Mouse (Mus musculus): Measurements from ENCODE around the gene Zfp229. TPM values are rescaled to one million over a fixed set of nuclear protein-coding genes. Genes with fewer than 3 reads are reported as not detected.
"Not testable (repeated sequence)": the region's sequence is repeated elsewhere in the genome, so short reads cannot be mapped to it uniquely, and the experiment has no call there.

Zfp229 gene
- polyA plus RNA-seq (2015; fragmentation: Nextera tagmentation; extraction: Ambion mirVana) = 7.0 and 8.5 TPM in 2 replicates

GRCm38 (mm10) chr17:21730495-21730894 is at the start of gene Zfp229:
Zfp229 (plus strand) TSS chr17:21730795.
- H3K4me3 ChIP-seq; H3K9me3 ChIP-seq; H3K27ac ChIP-seq; H3K36me3 ChIP-seq; H3K4me2 ChIP-seq; H3K27me3 ChIP-seq; ATAC-seq (ENCODE audit: insufficient number of reproducible peaks, insufficient read depth, low FRiP score, low TSS enrichment, low read depth); H3K4me1 ChIP-seq; H3K9ac ChIP-seq: not testable (repeated sequence)
- WGBS = 95% methylated on average over 14 of the region's 22 CpGs

- Histone ChIP-seq H3K4me1 (no peaks in the 10 kb centered on the region), H3K9ac (no peak within 1 kb of the TSS), H3K36me3 (peaks cover 29% of the 10 kb centered on the region), H3K4me3 (no peak within 1 kb of the TSS), H3K9me3 (no peaks in the 10 kb centered on the region), H3K27ac (no peak within 1 kb of the TSS), H3K27me3 (no peaks in the 10 kb centered on the region), H3K4me2 (no peak within 1 kb of the TSS)
- WGBS = 84% methylated on average over 3 of the region's 3 CpGs
- ATAC-seq (ENCODE audit: insufficient number of reproducible peaks, insufficient read depth, low FRiP score, low TSS enrichment, low read depth) = no peak
These were observed 39.0 kb upstream of the Zfp229 start, which contains the start of gene Gm10226 for GRCm38 (mm10) chr17:21691560-21691959. Gm10226 (plus strand) TSS chr17:21691860.

DNA sequence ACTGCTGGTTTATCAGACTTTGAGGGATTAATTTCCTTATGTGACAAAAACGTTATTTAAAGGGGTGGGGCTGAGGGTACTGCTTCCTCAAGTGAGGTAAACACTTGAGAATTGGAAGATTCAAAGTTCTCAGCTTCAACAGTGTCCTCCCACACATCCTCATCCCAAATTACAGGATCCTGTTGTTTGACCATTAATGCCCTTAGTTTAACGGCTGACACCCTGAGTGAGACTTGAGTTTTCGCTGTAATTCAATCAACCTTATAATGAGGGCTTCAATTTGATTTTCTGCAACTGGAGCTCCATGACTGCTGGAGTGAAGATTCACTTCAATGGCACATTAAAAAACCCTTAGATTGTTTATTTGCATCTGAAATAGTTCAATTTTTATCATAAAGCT is 37.3 kb upstream of the Zfp229 start:
- Histone ChIP-seq H3K27ac (no peak overlapping the region), H3K36me3 (peaks cover 29% of the 10 kb centered on the region), H3K27me3 (no peaks in the 10 kb centered on the region), H3K9me3 (no peaks in the 10 kb centered on the region), H3K4me1 (no peaks in the 10 kb centered on the region), H3K4me3 (no peak overlapping the region), H3K4me2 (no peak overlapping the region), H3K9ac (no peak overlapping the region)
- no peak for ATAC-seq (ENCODE audit: insufficient number of reproducible peaks, insufficient read depth, low FRiP score, low TSS enrichment, low read depth)
- WGBS = 78% methylated on average over 3 of the region's 3 CpGs

DNA sequence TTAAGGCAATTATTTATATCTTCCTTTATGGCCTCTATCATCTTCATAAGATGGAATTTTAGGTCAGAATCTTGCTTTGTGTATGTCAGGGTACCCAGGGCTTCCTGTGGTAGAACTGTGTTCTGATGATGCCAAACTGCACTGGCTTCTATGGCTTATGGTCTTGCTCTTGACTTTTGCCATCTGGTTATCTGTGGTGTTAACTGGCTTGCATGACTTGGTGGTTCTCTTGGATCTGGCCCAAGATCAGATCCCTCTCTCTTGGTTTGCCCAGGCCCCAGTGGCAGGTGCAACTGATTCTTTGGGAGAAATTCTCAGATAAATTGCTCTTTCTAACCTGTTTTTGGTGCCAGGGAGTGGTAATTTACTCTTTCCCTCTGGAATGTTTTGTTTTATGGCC is 34.5 kb upstream of the Zfp229 start:
- no peak for ATAC-seq (ENCODE audit: insufficient number of reproducible peaks, insufficient read depth, low FRiP score, low TSS enrichment, low read depth)
- H3K36me3 ChIP-seq = peaks cover 10% of the 10 kb centered on the region
- no peaks in the 10 kb centered on the region for H3K27me3 ChIP-seq
- H3K9ac ChIP-seq = no peak overlapping the region
- no peaks in the 10 kb centered on the region for H3K9me3 ChIP-seq
- H3K4me2 ChIP-seq = no peak overlapping the region
- no peaks in the 10 kb centered on the region for H3K4me1 ChIP-seq
- H3K27ac ChIP-seq = no peak overlapping the region
- H3K4me3 ChIP-seq = no peak overlapping the region

GRCm38 (mm10) chr17:21702281-21703240 is 28.0 kb upstream of the Zfp229 start:
- no peak overlapping the region for H3K9ac ChIP-seq
- no peak overlapping the region for H3K4me3 ChIP-seq
- H3K27ac ChIP-seq = no peak overlapping the region
- no peaks in the 10 kb centered on the region for H3K4me1 ChIP-seq
- no peaks in the 10 kb centered on the region for H3K9me3 ChIP-seq
- H3K36me3 ChIP-seq = no peaks in the 10 kb centered on the region
- H3K27me3 ChIP-seq = no peaks in the 10 kb centered on the region
- ATAC-seq (ENCODE audit: insufficient number of reproducible peaks, insufficient read depth, low FRiP score, low TSS enrichment, low read depth) = no peak
- WGBS = 50% methylated on average over 5 of the region's 5 CpGs
- H3K4me2 ChIP-seq = no peak overlapping the region

- H3K4me3 ChIP-seq = no peak overlapping the region
- H3K27me3 ChIP-seq = no peaks in the 10 kb centered on the region
- no peaks in the 10 kb centered on the region for H3K9me3 ChIP-seq
- peaks cover 2% of the 10 kb centered on the region for H3K4me1 ChIP-seq
- ATAC-seq (ENCODE audit: insufficient number of reproducible peaks, insufficient read depth, low FRiP score, low TSS enrichment, low read depth) = no peak
- no peaks in the 10 kb centered on the region for H3K36me3 ChIP-seq
- no peak overlapping the region for H3K4me2 ChIP-seq
- WGBS = 78% methylated on average over 1 of the region's 1 CpGs
- H3K9ac ChIP-seq = no peak overlapping the region
- H3K27ac ChIP-seq = no peak overlapping the region
These were observed 27.2 kb upstream of the Zfp229 start for GRCm38 (mm10) chr17:21703414-21703813.

DNA sequence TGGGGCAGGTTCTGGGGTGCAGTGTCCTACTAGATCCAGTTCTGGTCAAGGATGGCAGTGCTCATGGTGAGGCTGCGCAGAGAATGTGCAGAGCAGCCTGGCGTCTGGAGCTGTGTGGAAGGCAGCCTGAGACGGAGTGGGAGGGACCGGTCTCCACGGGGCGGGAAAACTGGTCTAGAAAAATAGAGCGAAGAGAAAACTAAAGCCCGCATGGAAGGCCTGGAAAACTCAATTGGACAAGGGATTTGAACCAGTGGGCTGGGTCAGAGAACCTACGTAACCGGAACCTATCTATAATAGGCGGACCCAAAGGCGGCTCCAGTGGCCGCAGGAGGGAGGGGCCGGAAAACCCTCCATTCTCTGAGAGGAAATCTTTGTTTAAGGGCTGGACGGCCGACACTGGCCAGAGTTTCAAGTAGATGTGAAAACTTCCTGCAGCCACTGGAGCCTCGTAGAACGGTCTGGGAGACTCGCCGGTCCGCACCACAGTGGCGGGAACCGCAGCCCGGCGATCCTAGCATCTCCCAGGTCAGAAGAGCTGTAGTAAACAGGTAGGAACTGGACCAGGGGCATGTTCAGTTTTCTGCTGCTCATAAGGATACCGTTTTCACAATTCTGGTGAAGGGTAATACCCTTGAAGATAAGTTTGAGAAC is 23.1 kb upstream of the Zfp229 start, which contains the start of gene Zfp760:
Gene Zfp760, plus strand, starts transcription at position 399 of the 654 bp plus-strand sequence.
- H3K4me1 ChIP-seq = peaks cover 9% of the 10 kb centered on the region
- H3K4me3 ChIP-seq = peak within 1 kb of the TSS; percentile 74
- peak within 1 kb of the TSS; percentile 93 for H3K27ac ChIP-seq
- H3K9me3 ChIP-seq = no peaks in the 10 kb centered on the region
- peak within 1 kb of the TSS; percentile 84 for H3K9ac ChIP-seq
- ATAC-seq (ENCODE audit: insufficient number of reproducible peaks, insufficient read depth, low FRiP score, low TSS enrichment, low read depth) = peak; percentile 98
- 4% methylated on average over 26 of the region's 26 CpGs for WGBS
- H3K36me3 ChIP-seq = peaks cover 15% of the 10 kb centered on the region
- H3K27me3 ChIP-seq = no peaks in the 10 kb centered on the region
- peak within 1 kb of the TSS; percentile 59 for H3K4me2 ChIP-seq

DNA sequence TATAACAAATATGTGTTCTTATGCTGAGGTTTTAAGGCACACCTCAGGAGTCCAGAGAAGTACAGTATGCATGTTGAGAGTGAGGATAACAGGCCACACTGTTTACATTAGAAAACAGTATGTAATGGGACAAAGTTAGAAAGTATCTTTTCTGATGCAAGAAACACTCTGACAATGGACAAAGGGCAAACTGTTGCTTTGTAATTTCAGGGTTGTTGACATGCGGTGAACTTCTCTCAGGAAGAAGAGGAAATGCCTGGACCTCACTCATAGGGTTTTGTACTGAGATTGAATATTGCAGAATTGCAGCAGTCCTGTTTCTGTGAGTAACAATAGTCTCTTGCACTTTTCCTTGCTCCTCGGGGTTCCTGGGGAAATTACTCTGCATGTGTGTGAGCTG is 22.2 kb upstream of the Zfp229 start:
- Histone ChIP-seq H3K4me3 (peak overlapping the region; percentile 74), H3K4me1 (peaks cover 9% of the 10 kb centered on the region), H3K36me3 (peaks cover 18% of the 10 kb centered on the region), H3K9me3 (no peaks in the 10 kb centered on the region), H3K27ac (no peak overlapping the region), H3K27me3 (no peaks in the 10 kb centered on the region), H3K4me2 (peak overlapping the region; percentile 59), H3K9ac (peak overlapping the region; percentile 62)
- ATAC-seq (ENCODE audit: insufficient number of reproducible peaks, insufficient read depth, low FRiP score, low TSS enrichment, low read depth) = no peak
- WGBS = 30% methylated on average over 2 of the region's 2 CpGs

GRCm38 (mm10) chr17:21733049-21733448 is 2.5 kb downstream of the Zfp229 start:
- peak overlapping the region; percentile 81; the same call in 1 of the 2 replicates for H3K9ac ChIP-seq
- H3K4me1 ChIP-seq = peaks cover 9% of the 10 kb centered on the region
- peak overlapping the region; percentile 72 for H3K4me3 ChIP-seq
- 0 out of 2 replicates have a peak, but pooled peaks cover 5% of the 10 kb centered on the region for H3K36me3 ChIP-seq
- WGBS = 82% methylated on average over 4 of the region's 4 CpGs
- no peaks in the 10 kb centered on the region for H3K9me3 ChIP-seq
- ATAC-seq (ENCODE audit: insufficient number of reproducible peaks, insufficient read depth, low FRiP score, low TSS enrichment, low read depth) = no peak
- peak overlapping the region; percentile 60 for H3K4me2 ChIP-seq
- peak overlapping the region; percentile 82; the same call in 1 of the 2 replicates for H3K27ac ChIP-seq
- no peaks in the 10 kb centered on the region for H3K27me3 ChIP-seq

DNA sequence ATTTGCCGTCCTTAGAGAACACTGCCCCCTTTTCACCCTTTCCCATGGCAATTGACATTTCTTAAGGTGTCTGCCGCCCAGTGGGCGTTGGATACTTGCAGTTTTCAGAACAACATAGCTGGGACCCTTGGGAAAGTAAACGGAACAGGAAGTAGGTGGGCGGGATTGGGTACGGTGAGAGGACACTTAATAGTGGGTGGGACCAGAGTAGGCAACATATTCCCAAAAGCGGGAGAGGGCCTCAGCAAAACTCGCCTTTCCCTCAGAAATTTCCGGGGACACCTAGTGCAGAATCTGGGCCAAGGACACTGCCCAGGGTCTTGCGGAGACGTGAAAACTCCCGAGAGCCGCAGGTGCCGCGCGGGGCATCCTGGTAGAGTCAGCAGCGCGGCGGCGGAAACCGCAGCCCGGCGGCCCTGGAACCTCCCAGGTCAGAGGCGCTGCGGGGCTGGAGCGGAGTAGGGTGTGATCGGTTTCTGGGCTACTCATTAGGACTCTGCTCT is 3.0 kb downstream of the Zfp229 start:
- WGBS = under 1% methylated on average over 27 of the region's 27 CpGs
- H3K27ac ChIP-seq = peak overlapping the region; percentile 82

DNA sequence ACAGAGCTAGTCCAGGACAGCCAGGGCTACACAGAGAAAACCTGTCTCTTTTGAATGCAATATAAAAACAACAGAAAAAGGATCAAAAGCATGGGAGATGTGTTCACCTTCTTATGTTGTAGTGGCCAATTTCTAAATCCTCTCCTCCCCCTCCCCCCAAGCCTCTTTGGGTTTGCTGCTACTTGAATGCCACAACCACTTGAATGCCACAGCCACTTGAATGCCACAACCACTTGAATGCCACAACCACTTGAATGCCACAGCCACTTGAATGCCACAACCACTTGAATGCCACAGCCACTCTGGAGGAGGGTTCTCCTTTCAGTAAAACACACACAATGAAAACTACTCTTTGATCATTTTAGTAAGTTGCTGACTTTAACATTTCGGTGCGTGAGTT is 22.2 kb downstream of the Zfp229 start:
- WGBS = 76% methylated on average over 2 of the region's 2 CpGs
- Histone ChIP-seq H3K9ac (no peak overlapping the region), H3K4me3 (no peak overlapping the region), H3K4me2 (no peak overlapping the region), H3K36me3 (peaks cover 2% of the 10 kb centered on the region; the same call in 1 of the 2 replicates), H3K4me1 (peaks cover 3% of the 10 kb centered on the region; the same call in 1 of the 2 replicates), H3K9me3 (no peaks in the 10 kb centered on the region), H3K27ac (no peak overlapping the region), H3K27me3 (peaks cover 13% of the 10 kb centered on the region)
- ATAC-seq (ENCODE audit: insufficient number of reproducible peaks, insufficient read depth, low FRiP score, low TSS enrichment, low read depth) = no peak

More for the DNA sequence above, 3.0 kb downstream of the Zfp229 start:
- peak overlapping the region; percentile 81 for H3K9ac ChIP-seq
- peak overlapping the region; percentile 60 for H3K4me2 ChIP-seq
- no peaks in the 10 kb centered on the region for H3K27me3 ChIP-seq
- peaks cover 9% of the 10 kb centered on the region for H3K4me1 ChIP-seq
- peak; percentile 89 for ATAC-seq (ENCODE audit: insufficient number of reproducible peaks, insufficient read depth, low FRiP score, low TSS enrichment, low read depth)
- H3K36me3 ChIP-seq = 0 out of 2 replicates have a peak, but pooled peaks cover 5% of the 10 kb centered on the region
- peak overlapping the region; percentile 72 for H3K4me3 ChIP-seq
- no peaks in the 10 kb centered on the region for H3K9me3 ChIP-seq
